Mouse (Mus musculus) intestine, postnatal 0 days (tissue): ENCODE results near the gene Trak2. TPM values are rescaled to one million over a fixed set of nuclear protein-coding genes. Genes with fewer than 3 reads are reported as not detected.
"Not testable (repeated sequence)": the region's sequence is repeated elsewhere in the genome, so short reads cannot be mapped to it uniquely, and the experiment has no call there.

Experiments
- ATAC-seq: fragments of 200-750 bp; cut with Nextera tagmentation; 2 replicates; pipeline ENCODE4 v1.8.0; 2017; ENCODE audit warnings: mild to moderate bottlenecking, moderate TSS enrichment, moderate library complexity
- H3K27ac ChIP-seq: fragments of 300-500 bp; sonication (generic); 2 replicates; pipeline ENCODE4 v1.5.1; 2014; ENCODE audit warnings: mild to moderate bottlenecking, low read depth, low read length, moderate library complexity
- H3K27me3 ChIP-seq: fragments of 300-500 bp; sonication (generic); replicated peaks from 2 replicates; pipeline ENCODE4 v1.6.1; 2014; ENCODE audit warnings: low read length, mixed read lengths; ENCODE audit not compliant: control insufficient read depth, insufficient read depth
- H3K36me3 ChIP-seq: fragments of 300-500 bp; sonication (generic); 2 replicates; pipeline ENCODE4 v1.6.1; 2014; ENCODE audit warnings: mild to moderate bottlenecking, moderate library complexity; ENCODE audit not compliant: control insufficient read depth, insufficient read depth
- H3K4me1 ChIP-seq: fragments of 300-500 bp; sonication (generic); replicated peaks from 2 replicates; pipeline ENCODE4 v1.6.1; 2014; ENCODE audit warnings: antibody characterized with exemption, low read length, mixed read lengths; ENCODE audit not compliant: control insufficient read depth, insufficient read depth
- H3K4me2 ChIP-seq: fragments of 300-500 bp; sonication (generic); replicated peaks from 2 replicates; pipeline ENCODE4 v1.6.1; 2014; ENCODE audit warnings: low read depth, mild to moderate bottlenecking, moderate library complexity
- H3K4me3 ChIP-seq: fragments of 300-500 bp; sonication (generic); 2 replicates; pipeline ENCODE4 v1.5.1; 2014; ENCODE audit warnings: low read depth, low read length
- H3K9ac ChIP-seq: fragments of 300-500 bp; sonication (generic); 2 replicates; pipeline ENCODE4 v1.6.1; 2014; ENCODE audit warnings: mild to moderate bottlenecking, low read depth, low read length
- H3K9me3 ChIP-seq: fragments of 300-500 bp; sonication (generic); 2 replicates; pipeline ENCODE4 v1.6.1; 2016; ENCODE audit warnings: mixed run types; ENCODE audit not compliant: control insufficient read depth
- WGBS: fragments of 180-500 bp; shearing (Covaris S2); extraction: QIAGEN DNeasy Blood & Tissue Kit; methylation state at CpG from one replicate; pipeline ENCODE4 v1.1.7; 2014; 5-methylcytosine and 5-hydroxymethylcytosine counted together
- polyA plus RNA-seq: library from polyadenylated mRNA; unstranded; fragments of >200 nt; fragmentation: Nextera tagmentation; extraction: Ambion mirVana; gene quantifications from 2 replicates; pipeline ENCODE4 v1.2.1, GENCODE M21; 2015

Gene Trak2
- polyA plus RNA-seq, 1 experiment from 2014 or later = 5.4 TPM

DNA sequence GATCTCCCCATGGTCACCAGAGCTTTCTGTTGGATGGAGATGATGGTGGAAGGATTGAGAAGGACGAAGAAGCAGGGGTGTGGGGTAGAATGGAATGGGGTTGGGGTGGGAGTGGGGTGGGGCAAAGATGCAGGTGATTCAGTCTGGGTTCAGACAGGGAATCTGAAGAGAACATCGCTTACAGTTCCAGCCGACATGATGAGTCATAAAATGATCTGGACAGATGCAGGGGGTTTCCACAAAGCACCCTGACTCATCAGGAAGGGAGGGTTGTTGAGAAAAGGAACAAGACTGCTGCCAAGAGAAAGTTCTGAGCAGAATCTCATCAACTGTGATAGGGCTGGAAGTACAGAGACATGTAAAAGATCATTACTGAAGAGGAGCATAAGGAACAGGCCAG, 116.4 kb downstream of the Trak2 start:
- not testable (repeated sequence) for H3K9me3 ChIP-seq, H3K27me3 ChIP-seq, H3K4me2 ChIP-seq, H3K9ac ChIP-seq, ATAC-seq, H3K27ac ChIP-seq, H3K4me3 ChIP-seq, H3K36me3 ChIP-seq, H3K4me1 ChIP-seq
- 58% methylated on average over 3 of the region's 3 CpGs for WGBS

Other genes with a start within 250 kb of the Trak2 start
- gene Casp8, start 178.1 kb downstream of the Trak2 start, polyA plus RNA-seq = 39.1 and 51.0 TPM in 2 replicates
- gene Stradb, start 92 bp upstream of the Trak2 start, polyA plus RNA-seq = 13.1 and 13.9 TPM in 2 replicates
- gene C2cd6, start 121.5 kb upstream of the Trak2 start, polyA plus RNA-seq = not detected in 2 replicates
- 10.7 and 12.5 TPM in 2 replicates for gene Tmem237, start 147.0 kb upstream of the Trak2 start, polyA plus RNA-seq
- gene Mpp4, start 190.0 kb upstream of the Trak2 start, polyA plus RNA-seq = 0.21 and 0.29 TPM in 2 replicates